Mouse (Mus musculus) heart, postnatal 0 days (tissue): ENCODE results near the gene Slf2.

Experiments
- CTCF ChIP-seq: IDR thresholded peaks from 2 replicates; pipeline ENCODE4 v1.5.1; 2016; ENCODE audit warnings: antibody characterized with exemption, control low read depth, low read depth
- EP300 ChIP-seq: IDR thresholded peaks from 2 replicates; pipeline ENCODE4 v1.6.1; 2016; ENCODE audit warnings: antibody characterized with exemption, low read depth

DNA sequence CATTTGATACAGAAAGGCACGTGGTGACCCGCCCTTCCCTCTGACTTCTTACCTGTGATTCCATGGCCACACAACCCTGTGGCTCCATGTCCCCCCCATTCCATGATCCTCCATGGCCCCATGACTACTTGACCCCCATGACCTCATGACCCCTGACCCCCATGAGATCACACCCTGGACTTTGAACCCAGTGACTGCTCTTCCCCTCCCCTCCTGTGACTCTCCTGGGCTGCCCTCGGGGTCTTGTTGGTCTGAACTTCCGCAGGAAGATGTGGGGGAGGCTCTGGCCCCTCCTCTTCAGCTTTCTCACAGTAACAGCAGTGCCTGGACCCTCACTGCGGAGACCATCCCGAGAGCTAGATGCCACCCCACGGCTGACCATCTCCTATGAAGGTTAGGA, 61.3 kb downstream of the Slf2 start:
- TF ChIP-seq CTCF (no peak), EP300 (no peak)
